Mouse (Mus musculus) spleen, adult 2 months (tissue): ENCODE data around the gene Wdr18. TPM values are rescaled to one million over a fixed set of nuclear protein-coding genes. Genes with fewer than 3 reads are reported as not detected.

ENCODE experiments used
- DNase-seq, 2 experiments: peaks; one replicate each; pipeline versions ENCODE4 v3.0.0 to v3.0.0-alpha.2; 2012 to 2021; ENCODE audit warnings: low spot score in 2 of 2, low read depth in 1 of 2
- H3K27ac ChIP-seq: fragments of 200-500 bp; 2 replicates; pipeline ENCODE4 v1.5.1; 2012; ENCODE audit warnings: low read length, inconsistent platforms; ENCODE audit not compliant: insufficient read depth
- H3K27me3 ChIP-seq: fragments of 200-500 bp; 2 replicates; pipeline ENCODE4 v1.6.1; 2012; ENCODE audit warnings: mild to moderate bottlenecking, moderate library complexity, low read length, inconsistent platforms; ENCODE audit not compliant: control insufficient read depth, insufficient read depth
- H3K36me3 ChIP-seq: fragments of 200-500 bp; 2 replicates; pipeline ENCODE4 v1.6.1; 2012; ENCODE audit warnings: mild to moderate bottlenecking, low read length, inconsistent platforms; ENCODE audit not compliant: control insufficient read depth, insufficient read depth
- H3K4me1 ChIP-seq: fragments of 200-500 bp; 2 replicates; pipeline ENCODE4 v1.6.1; 2011; ENCODE audit warnings: inconsistent platforms; ENCODE audit not compliant: control insufficient read depth, insufficient read depth, insufficient read length
- H3K4me3 ChIP-seq: fragments of 200-500 bp; 2 replicates; pipeline ENCODE4 v1.5.1; 2011; ENCODE audit warnings: mild to moderate bottlenecking, inconsistent platforms; ENCODE audit not compliant: insufficient read depth, insufficient read length; ENCODE audit errors: extremely low read depth
- CTCF ChIP-seq: fragments of 200-500 bp; IDR thresholded peaks from 2 replicates; pipeline ENCODE4 v1.5.1; 2011; ENCODE audit warnings: mild to moderate bottlenecking, inconsistent platforms; ENCODE audit not compliant: insufficient read depth, insufficient read length, insufficient replicate concordance; ENCODE audit errors: extremely low read depth
- POLR2A ChIP-seq: fragments of 200-500 bp; IDR thresholded peaks from 2 replicates; pipeline ENCODE4 v1.6.1; 2011; ENCODE audit warnings: low read depth, low read length, inconsistent platforms
- WGBS: fragments of 180-500 bp; shearing (Covaris S2); methylation state at CpG from one replicate; pipeline ENCODE4 v1.1.7; 2018; 5-methylcytosine and 5-hydroxymethylcytosine counted together
- polyA plus RNA-seq: library from polyadenylated mRNA; depleted of rRNA; stranded (reverse); fragments of >200 nt; gene quantifications from 2 replicates; pipeline ENCODE4 v1.2.3, GENCODE M21; 2012

Wdr18 gene
- polyA plus RNA-seq, 1 experiment = 41.2 TPM

DNA sequence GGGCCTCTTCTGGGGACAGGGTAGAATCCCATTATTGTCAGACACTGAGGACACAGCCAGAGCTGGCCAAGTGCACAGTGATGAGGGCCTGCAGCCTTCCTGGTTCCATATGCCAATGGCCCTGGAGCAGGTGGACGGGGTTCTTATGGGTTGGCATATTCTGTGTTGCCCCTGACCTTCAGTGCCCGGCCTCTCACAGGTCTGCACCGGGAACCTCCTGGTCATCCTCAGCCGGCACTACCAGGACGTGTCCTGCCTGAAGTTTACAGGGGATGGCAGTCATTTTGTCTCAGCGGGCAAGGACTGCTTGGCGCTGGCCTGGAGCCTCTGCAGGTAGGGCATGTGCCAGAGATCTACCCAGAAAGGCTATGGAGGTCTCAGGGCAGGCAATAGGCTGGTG is 4.8 kb downstream of the Wdr18 start:
- no peak for DNase-seq
- peaks cover 40% of the 10 kb centered on the region for H3K36me3 ChIP-seq
- TF ChIP-seq POLR2A (no peak), CTCF (no peak)
- WGBS = 96% methylated on average over 7 of the region's 7 CpGs
- peaks cover 2% of the 10 kb centered on the region; the same call in 1 of the 2 replicates for H3K4me1 ChIP-seq
- H3K27me3 ChIP-seq = no peaks in the 10 kb centered on the region
- no peak overlapping the region for H3K27ac ChIP-seq
- H3K4me3 ChIP-seq = no peak overlapping the region

DNA sequence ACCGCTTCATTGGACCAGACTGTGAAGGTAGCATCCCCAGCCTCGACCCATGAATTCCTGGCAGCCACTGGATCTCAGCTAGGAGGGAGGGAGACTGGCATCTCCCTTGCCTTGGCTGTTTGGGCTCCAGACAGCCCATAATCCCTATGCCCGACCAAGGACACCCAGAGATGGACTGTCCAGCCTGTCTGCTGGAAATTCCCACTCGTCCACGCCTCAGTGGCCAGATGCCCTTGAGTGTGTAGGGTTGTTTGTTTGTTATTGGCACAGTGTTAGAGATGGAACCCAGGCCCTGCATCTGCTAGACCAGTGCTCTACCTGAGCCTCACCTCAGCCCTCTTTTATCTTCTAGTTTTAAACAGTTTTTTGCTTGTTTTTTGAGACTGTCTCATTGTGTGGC is 5.4 kb downstream of the Wdr18 start:
- Histone ChIP-seq H3K4me1 (peaks cover 2% of the 10 kb centered on the region; the same call in 1 of the 2 replicates), H3K36me3 (peaks cover 40% of the 10 kb centered on the region), H3K27me3 (no peaks in the 10 kb centered on the region), H3K4me3 (no peak overlapping the region), H3K27ac (no peak overlapping the region)
- WGBS = 87% methylated on average over 5 of the region's 5 CpGs
- TF ChIP-seq POLR2A = no peak
- TF ChIP-seq CTCF = no peak
- DNase-seq = no peak

DNA sequence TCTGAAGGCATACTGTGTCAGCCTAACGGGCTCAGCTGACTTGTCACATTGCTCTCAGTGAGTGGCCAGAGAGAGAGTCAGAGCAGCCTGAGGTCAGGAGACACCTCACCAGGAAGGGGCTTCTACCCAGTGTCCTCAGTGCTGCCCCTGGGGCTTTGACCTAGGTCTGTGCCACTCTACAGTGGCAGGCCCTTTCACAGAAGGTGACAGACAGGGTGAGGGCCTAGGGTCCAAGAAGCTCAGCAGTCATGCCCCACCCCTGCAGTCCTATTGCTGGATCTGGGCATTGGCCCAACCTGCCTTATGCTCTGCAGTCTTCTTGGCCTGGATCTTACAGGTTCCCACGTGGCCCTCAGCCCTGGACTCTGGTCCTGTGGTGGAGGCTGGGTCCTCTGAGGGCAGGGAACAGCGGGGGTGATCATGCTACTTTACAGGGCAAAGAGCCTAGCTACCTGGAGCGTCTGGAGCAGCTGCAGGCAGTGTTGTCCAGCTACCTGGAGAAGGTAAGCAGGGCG is 7.0 kb downstream of the Wdr18 start:
- Histone ChIP-seq H3K4me1 (no peaks in the 10 kb centered on the region; the same call in 1 of the 2 replicates), H3K4me3 (no peak overlapping the region), H3K27me3 (peaks cover 10% of the 10 kb centered on the region), H3K27ac (no peak overlapping the region), H3K36me3 (peaks cover 38% of the 10 kb centered on the region)
- no peak for TF ChIP-seq CTCF
- TF ChIP-seq POLR2A = no peak
- WGBS = 94% methylated on average over 5 of the region's 5 CpGs
- DNase-seq = no peak

DNA sequence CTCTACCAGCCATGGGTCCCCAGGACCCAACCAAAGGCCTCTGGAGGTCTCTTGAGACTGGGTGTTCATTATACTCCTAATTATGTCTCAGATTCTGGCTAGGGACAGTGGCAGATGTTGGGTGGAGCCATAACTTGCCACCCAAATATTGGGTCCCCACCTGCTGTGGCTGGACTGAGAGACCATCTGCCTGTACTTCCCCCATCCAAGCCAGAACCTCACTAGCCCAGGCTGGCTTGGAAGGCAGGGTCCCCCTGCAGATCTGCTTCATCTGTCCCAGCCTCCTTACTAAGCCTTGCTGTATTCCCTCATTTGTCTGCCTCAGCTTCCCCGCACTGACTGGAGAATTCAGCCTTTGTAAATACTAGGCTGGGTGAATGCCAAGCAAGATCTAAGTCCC is 8.2 kb downstream of the Wdr18 start:
- DNase-seq = no peak
- 96% methylated on average over 1 of the region's 1 CpGs for WGBS
- Histone ChIP-seq H3K27ac (no peak overlapping the region), H3K4me1 (no peaks in the 10 kb centered on the region; the same call in 1 of the 2 replicates), H3K4me3 (no peak overlapping the region), H3K36me3 (peaks cover 36% of the 10 kb centered on the region), H3K27me3 (peaks cover 10% of the 10 kb centered on the region)
- TF ChIP-seq CTCF (no peak), POLR2A (no peak)

DNA sequence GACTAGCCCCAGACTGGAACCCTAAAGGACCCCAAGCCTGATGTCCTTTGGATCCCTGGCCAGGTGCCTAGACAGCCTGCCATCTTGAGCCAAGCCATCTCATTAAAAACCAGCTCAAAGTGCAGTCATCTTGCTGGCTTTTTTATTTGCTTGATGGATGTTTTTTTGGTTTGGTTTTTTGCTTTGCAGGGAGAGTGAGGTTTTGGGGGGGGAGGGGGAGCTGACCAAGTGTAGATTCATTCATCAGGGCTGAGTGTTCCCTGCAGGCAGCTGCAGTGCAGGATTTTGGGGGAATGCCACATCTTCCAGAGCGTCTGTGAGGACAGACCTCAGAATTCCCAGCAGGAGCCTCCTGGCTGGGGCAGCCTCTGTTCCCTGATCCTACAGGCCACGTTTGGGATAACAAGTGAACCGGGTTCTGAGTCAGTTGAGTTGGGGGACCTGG is 9.2 kb downstream of the Wdr18 start:
- TF ChIP-seq CTCF (no peak), POLR2A (no peak)
- 65% methylated on average over 3 of the region's 3 CpGs for WGBS
- peaks cover 34% of the 10 kb centered on the region for H3K36me3 ChIP-seq
- H3K4me1 ChIP-seq = no peaks in the 10 kb centered on the region; the same call in 1 of the 2 replicates
- no peak for DNase-seq
- H3K4me3 ChIP-seq = no peak overlapping the region
- no peak overlapping the region for H3K27ac ChIP-seq
- peaks cover 10% of the 10 kb centered on the region for H3K27me3 ChIP-seq

DNA sequence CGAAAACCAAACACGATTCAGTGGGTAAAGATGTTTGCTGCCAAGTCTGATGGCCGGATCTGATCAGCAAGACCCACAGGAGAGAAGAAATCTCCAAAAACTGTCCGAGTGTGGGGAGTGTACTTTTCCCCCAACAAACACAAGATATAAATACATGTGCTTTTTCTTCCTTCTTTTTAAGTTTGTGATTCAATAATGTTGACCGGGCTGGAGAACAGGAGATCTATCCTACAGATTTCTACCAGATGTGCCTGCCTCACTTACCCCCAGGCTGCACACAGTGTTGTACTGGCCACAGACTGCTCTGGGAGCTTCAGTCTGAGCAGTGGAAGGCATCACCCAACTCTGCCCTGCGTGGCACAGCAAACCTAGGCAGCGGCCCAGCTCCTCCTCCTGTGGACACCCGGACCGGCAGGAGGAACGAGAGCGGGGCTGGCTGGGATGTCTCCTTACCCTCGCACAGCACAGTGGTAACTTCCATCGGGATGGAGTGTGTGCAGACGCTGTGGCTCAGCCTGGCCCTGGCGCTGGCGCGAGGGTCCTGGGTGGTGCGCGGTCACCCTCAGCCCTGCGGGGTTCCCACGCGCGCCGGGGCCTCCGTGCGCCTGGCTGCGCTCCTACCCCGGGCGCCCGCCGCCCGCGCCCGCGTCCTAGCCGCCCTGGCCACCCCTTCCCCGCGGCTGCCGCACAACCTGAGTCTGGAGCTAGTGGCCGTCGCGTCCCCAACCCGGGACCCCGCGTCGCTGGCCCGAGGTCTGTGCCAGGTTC is 10.6 kb downstream of the Wdr18 start, which contains the start of gene Grin3b:
Gene Grin3b, plus strand, starts transcription at position 301 of the 768 bp plus-strand sequence.
- WGBS = 7% methylated on average over 44 of the region's 47 CpGs
- H3K27ac ChIP-seq = no peak within 1 kb of the TSS
- H3K4me1 ChIP-seq = no peaks in the 10 kb centered on the region; the same call in 1 of the 2 replicates
- no peak within 1 kb of the TSS for H3K4me3 ChIP-seq
- peaks cover 29% of the 10 kb centered on the region for H3K36me3 ChIP-seq
- TF ChIP-seq POLR2A = no peak
- TF ChIP-seq CTCF = no peak
- DNase-seq = no peak
- H3K27me3 ChIP-seq = peaks cover 10% of the 10 kb centered on the region

DNA sequence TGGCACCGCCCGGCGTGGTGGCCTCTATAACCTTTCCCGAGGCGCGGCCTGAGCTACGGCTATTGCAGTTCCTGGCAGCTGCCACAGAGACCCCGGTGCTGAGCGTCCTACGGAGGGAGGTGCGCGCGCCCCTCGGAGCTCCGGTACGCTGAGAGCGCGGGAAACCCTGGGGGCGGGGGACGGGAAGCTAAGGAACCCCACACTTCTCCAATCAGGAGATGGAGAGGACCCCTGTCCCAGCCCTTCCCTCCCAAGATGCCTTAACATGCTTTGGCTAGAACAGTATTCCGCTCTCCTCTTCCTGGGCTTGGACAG is 11.2 kb downstream of the Wdr18 start:
- peaks cover 10% of the 10 kb centered on the region for H3K27me3 ChIP-seq
- DNase-seq = no peak
- no peak overlapping the region for H3K27ac ChIP-seq
- no peak for TF ChIP-seq POLR2A
- no peaks in the 10 kb centered on the region; the same call in 1 of the 2 replicates for H3K4me1 ChIP-seq
- WGBS = 9% methylated on average over 21 of the region's 21 CpGs
- H3K4me3 ChIP-seq = no peak overlapping the region
- H3K36me3 ChIP-seq = peaks cover 30% of the 10 kb centered on the region
